Mouse (Mus musculus) lung, postnatal 0 days (tissue): ENCODE measurements around the gene Robo1. TPM values are rescaled to one million over a fixed set of nuclear protein-coding genes. Genes with fewer than 3 reads are reported as not detected.

Source experiments
- ATAC-seq: fragments of 200-750 bp; cut with Nextera tagmentation; 2 replicates; pipeline ENCODE4 v1.8.0; 2017; ENCODE audit warnings: moderate library complexity
- DNase-seq: peaks from one replicate; pipeline ENCODE4 v3.0.0-alpha.2; 2016; ENCODE audit warnings: low spot score
- H3K27ac ChIP-seq: fragments of 300-500 bp; sonication (generic); 2 replicates; pipeline ENCODE4 v1.5.1; 2014; ENCODE audit warnings: antibody characterized with exemption, mild to moderate bottlenecking, low read length, mixed read lengths
- H3K27me3 ChIP-seq: fragments of 300-500 bp; sonication (generic); replicated peaks from 2 replicates; pipeline ENCODE4 v1.6.1; 2014; ENCODE audit warnings: low read length, mixed read lengths; ENCODE audit not compliant: insufficient read depth
- H3K36me3 ChIP-seq: fragments of 300-500 bp; sonication (generic); 2 replicates; pipeline ENCODE4 v1.6.1; 2014; ENCODE audit warnings: low read length, mixed read lengths; ENCODE audit not compliant: insufficient read depth
- H3K4me1 ChIP-seq: fragments of 300-500 bp; sonication (generic); 2 replicates; pipeline ENCODE4 v1.6.1; 2014; ENCODE audit warnings: antibody characterized with exemption, low read depth, low read length, mixed read lengths; ENCODE audit not compliant: insufficient read depth
- H3K4me2 ChIP-seq: fragments of 300-500 bp; sonication (generic); replicated peaks from 2 replicates; pipeline ENCODE4 v1.6.1; 2014; ENCODE audit warnings: low read depth, mild to moderate bottlenecking, low read length, moderate library complexity, mixed read lengths
- H3K4me3 ChIP-seq: fragments of 300-500 bp; sonication (generic); 2 replicates; pipeline ENCODE4 v1.5.1; 2014; ENCODE audit warnings: low read depth, low read length
- H3K9ac ChIP-seq: fragments of 300-500 bp; sonication (generic); replicated peaks from 2 replicates; pipeline ENCODE4 v1.6.1; 2014; ENCODE audit warnings: low read depth, mild to moderate bottlenecking
- H3K9me3 ChIP-seq: fragments of 300-500 bp; sonication (generic); 2 replicates; pipeline ENCODE4 v1.6.1; 2016; ENCODE audit warnings: low read length, mixed read lengths
- CTCF ChIP-seq: IDR thresholded peaks from 2 replicates; pipeline ENCODE4 v1.5.1; 2016; ENCODE audit warnings: antibody characterized with exemption, mild to moderate bottlenecking
- EP300 ChIP-seq: IDR thresholded peaks from 2 replicates; pipeline ENCODE4 v1.6.1; 2016; ENCODE audit warnings: antibody characterized with exemption, mild to moderate bottlenecking, control low read depth
- WGBS: fragments of 180-500 bp; shearing (Covaris S2); extraction: QIAGEN DNeasy Blood & Tissue Kit; methylation state at CpG from one replicate; pipeline ENCODE4 v1.1.7; 2014; 5-methylcytosine and 5-hydroxymethylcytosine counted together
- polyA plus RNA-seq: library from polyadenylated mRNA; unstranded; fragments of >200 nt; fragmentation: Nextera tagmentation; extraction: Ambion mirVana; gene quantifications from 2 replicates; pipeline ENCODE4 v1.2.1, GENCODE M21; 2015

Gene Robo1
- polyA plus RNA-seq, 1 experiment from 2014 or later, result 7.0 TPM

GRCm38 (mm10) chr16:72605066-72605465 is 297.0 kb downstream of the Robo1 start:
- peak; percentile 76 for DNase-seq
- TF ChIP-seq CTCF (peak; percentile 85), EP300 (no peak)
- no peak overlapping the region for H3K4me2 ChIP-seq
- no peaks in the 10 kb centered on the region for H3K27me3 ChIP-seq
- H3K27ac ChIP-seq, result no peak overlapping the region
- H3K4me3 ChIP-seq, result no peak overlapping the region
- ATAC-seq, result no peak
- WGBS, result 20% methylated on average over 6 of the region's 6 CpGs
- no peak overlapping the region for H3K9ac ChIP-seq
- H3K4me1 ChIP-seq, result no peaks in the 10 kb centered on the region
- H3K36me3 ChIP-seq, result no peaks in the 10 kb centered on the region
- no peaks in the 10 kb centered on the region for H3K9me3 ChIP-seq

- 57% methylated on average over 4 of the region's 4 CpGs for WGBS
- DNase-seq (no peak), ATAC-seq (no peak)
- Histone ChIP-seq H3K4me2 (no peak overlapping the region), H3K27me3 (no peaks in the 10 kb centered on the region), H3K36me3 (no peaks in the 10 kb centered on the region), H3K9ac (no peak overlapping the region), H3K27ac (no peak overlapping the region), H3K9me3 (no peaks in the 10 kb centered on the region), H3K4me1 (no peaks in the 10 kb centered on the region), H3K4me3 (no peak overlapping the region)
- TF ChIP-seq EP300, result no peak
- no peak for TF ChIP-seq CTCF
These were observed 302.6 kb downstream of the Robo1 start for GRCm38 (mm10) chr16:72610661-72611112.

GRCm38 (mm10) chr16:72614898-72615297 is 306.8 kb downstream of the Robo1 start:
- TF ChIP-seq EP300 (no peak), CTCF (peak; percentile 80)
- Histone ChIP-seq H3K9me3 (no peaks in the 10 kb centered on the region), H3K4me2 (no peak overlapping the region), H3K27ac (no peak overlapping the region), H3K4me1 (no peaks in the 10 kb centered on the region), H3K36me3 (no peaks in the 10 kb centered on the region), H3K27me3 (no peaks in the 10 kb centered on the region), H3K9ac (no peak overlapping the region), H3K4me3 (no peak overlapping the region)
- peak; percentile 57 for ATAC-seq
- DNase-seq, result peak; percentile 55
- 0% methylated on average over 1 of the region's 1 CpGs for WGBS

- no peak overlapping the region for H3K9ac ChIP-seq
- no peak overlapping the region for H3K4me2 ChIP-seq
- H3K9me3 ChIP-seq, result no peaks in the 10 kb centered on the region
- H3K4me3 ChIP-seq, result no peak overlapping the region
- H3K27ac ChIP-seq, result no peak overlapping the region
- TF ChIP-seq EP300 (no peak), CTCF (no peak)
- WGBS, result 53% methylated on average over 2 of the region's 2 CpGs
- DNase-seq (no peak), ATAC-seq (no peak)
- no peaks in the 10 kb centered on the region for H3K27me3 ChIP-seq
- no peaks in the 10 kb centered on the region for H3K36me3 ChIP-seq
- H3K4me1 ChIP-seq, result no peaks in the 10 kb centered on the region
These were observed 307.3 kb downstream of the Robo1 start for GRCm38 (mm10) chr16:72615360-72615759.

- DNase-seq, result no peak
- ATAC-seq, result no peak
- H3K27me3 ChIP-seq, result no peaks in the 10 kb centered on the region
- H3K4me1 ChIP-seq, result no peaks in the 10 kb centered on the region
- H3K27ac ChIP-seq, result no peak overlapping the region
- no peak overlapping the region for H3K4me2 ChIP-seq
- no peak overlapping the region for H3K4me3 ChIP-seq
- H3K36me3 ChIP-seq, result no peaks in the 10 kb centered on the region
- H3K9ac ChIP-seq, result no peak overlapping the region
- 83% methylated on average over 4 of the region's 4 CpGs for WGBS
- TF ChIP-seq CTCF, result no peak
- TF ChIP-seq EP300, result no peak
- no peaks in the 10 kb centered on the region for H3K9me3 ChIP-seq
These were observed 314.3 kb downstream of the Robo1 start for GRCm38 (mm10) chr16:72622371-72622770.

- TF ChIP-seq CTCF (no peak), EP300 (no peak)
- Histone ChIP-seq H3K9ac (no peak overlapping the region), H3K4me2 (no peak overlapping the region), H3K36me3 (no peaks in the 10 kb centered on the region), H3K27ac (no peak overlapping the region), H3K4me1 (no peaks in the 10 kb centered on the region), H3K9me3 (no peaks in the 10 kb centered on the region), H3K27me3 (no peaks in the 10 kb centered on the region), H3K4me3 (no peak overlapping the region)
- DNase-seq, result no peak
- 61% methylated on average over 10 of the region's 10 CpGs for WGBS
- no peak; the same call in 1 of the 2 replicates for ATAC-seq
These were observed 314.8 kb downstream of the Robo1 start for GRCm38 (mm10) chr16:72622868-72623267.

GRCm38 (mm10) chr16:72633846-72634245 is 325.7 kb downstream of the Robo1 start:
- Histone ChIP-seq H3K36me3 (no peaks in the 10 kb centered on the region), H3K4me2 (no peak overlapping the region), H3K4me3 (no peak overlapping the region), H3K9me3 (no peaks in the 10 kb centered on the region), H3K9ac (no peak overlapping the region), H3K27ac (no peak overlapping the region), H3K4me1 (no peaks in the 10 kb centered on the region), H3K27me3 (no peaks in the 10 kb centered on the region)
- TF ChIP-seq EP300 (0 out of 2 replicates have a peak, but pooled peaks have one; percentile 21), CTCF (no peak)
- ATAC-seq, result peak; percentile 75
- peak; percentile 76 for DNase-seq
- 35% methylated on average over 7 of the region's 7 CpGs for WGBS
